Mouse (Mus musculus): Measurements from ENCODE around the gene Dgcr2. TPM values are rescaled to one million over a fixed set of nuclear protein-coding genes. Genes with fewer than 3 reads are reported as not detected.

The Dgcr2 gene
- polyA plus RNA-seq, 1 experiment from 2014 or later, result 96.7 TPM

GRCm38 (mm10) chr16:17815411-17816402, 82.7 kb downstream of the Dgcr2 start:
- H3K9ac ChIP-seq, result peak overlapping the region; percentile 50
- H3K27ac ChIP-seq, result no peak overlapping the region
- H3K4me3 ChIP-seq, result peak overlapping the region; percentile 48
- peaks cover 36% of the 10 kb centered on the region for H3K27me3 ChIP-seq (replicated peaks)
- no peaks in the 10 kb centered on the region for H3K9me3 ChIP-seq
- H3K36me3 ChIP-seq, result no peaks in the 10 kb centered on the region
- peak overlapping the region; percentile 86 for H3K4me2 ChIP-seq (replicated peaks)
- WGBS, result 1% methylated on average over 63 of the region's 63 CpGs
- peaks cover 14% of the 10 kb centered on the region for H3K4me1 ChIP-seq
- ATAC-seq (ENCODE audit: low FRiP score, low read depth), result peak; percentile 88

GRCm38 (mm10) chr16:17813173-17813572, 85.2 kb downstream of the Dgcr2 start:
- Histone ChIP-seq H3K36me3 (no peaks in the 10 kb centered on the region), H3K27me3 (replicated peaks) (peaks cover 45% of the 10 kb centered on the region), H3K4me1 (peaks cover 26% of the 10 kb centered on the region), H3K9me3 (no peaks in the 10 kb centered on the region), H3K4me2 (replicated peaks) (no peak overlapping the region), H3K9ac (no peak overlapping the region), H3K27ac (no peak overlapping the region), H3K4me3 (no peak overlapping the region)
- ATAC-seq (ENCODE audit: low FRiP score, low read depth), result no peak
- 53% methylated on average over 4 of the region's 4 CpGs for WGBS

- Histone ChIP-seq H3K36me3 (no peaks in the 10 kb centered on the region), H3K9ac (no peak overlapping the region), H3K9me3 (no peaks in the 10 kb centered on the region), H3K27ac (no peak overlapping the region), H3K27me3 (replicated peaks) (peaks cover 46% of the 10 kb centered on the region), H3K4me2 (replicated peaks) (no peak overlapping the region), H3K4me1 (peaks cover 32% of the 10 kb centered on the region), H3K4me3 (no peak overlapping the region)
- WGBS, result 10% methylated on average over 5 of the region's 5 CpGs
- no peak for ATAC-seq (ENCODE audit: low FRiP score, low read depth)
These were observed 86.2 kb downstream of the Dgcr2 start for GRCm38 (mm10) chr16:17812120-17812519.

GRCm38 (mm10) chr16:17809711-17810110, 88.7 kb downstream of the Dgcr2 start:
- 24% methylated on average over 7 of the region's 7 CpGs for WGBS
- ATAC-seq (ENCODE audit: low FRiP score, low read depth), result no peak
- Histone ChIP-seq H3K9me3 (no peaks in the 10 kb centered on the region), H3K4me2 (replicated peaks) (no peak overlapping the region), H3K36me3 (no peaks in the 10 kb centered on the region), H3K4me1 (peaks cover 34% of the 10 kb centered on the region), H3K9ac (no peak overlapping the region), H3K27me3 (replicated peaks) (peaks cover 55% of the 10 kb centered on the region), H3K27ac (no peak overlapping the region), H3K4me3 (no peak overlapping the region)

- Histone ChIP-seq H3K36me3 (no peaks in the 10 kb centered on the region), H3K9me3 (no peaks in the 10 kb centered on the region), H3K4me3 (no peak overlapping the region), H3K27ac (no peak overlapping the region), H3K27me3 (replicated peaks) (peaks cover 55% of the 10 kb centered on the region), H3K4me2 (replicated peaks) (no peak overlapping the region), H3K4me1 (peaks cover 39% of the 10 kb centered on the region), H3K9ac (no peak overlapping the region)
- no peak for ATAC-seq (ENCODE audit: low FRiP score, low read depth)
- WGBS, result 78% methylated on average over 4 of the region's 4 CpGs
These were observed 89.2 kb downstream of the Dgcr2 start for GRCm38 (mm10) chr16:17809125-17809524.

GRCm38 (mm10) chr16:17807192-17808009, 91.0 kb downstream of the Dgcr2 start:
- peaks cover 55% of the 10 kb centered on the region for H3K4me1 ChIP-seq
- H3K9ac ChIP-seq, result peak overlapping the region; percentile 88
- H3K4me3 ChIP-seq, result peak overlapping the region; percentile 59
- peaks cover 65% of the 10 kb centered on the region for H3K27me3 ChIP-seq (replicated peaks)
- peak overlapping the region; percentile 97 for H3K4me2 ChIP-seq (replicated peaks)
- 2% methylated on average over 71 of the region's 73 CpGs for WGBS
- H3K27ac ChIP-seq, result peak overlapping the region; percentile 47; the same call in 1 of the 2 replicates
- peak; percentile 82 for ATAC-seq (ENCODE audit: low FRiP score, low read depth)
- H3K9me3 ChIP-seq, result no peaks in the 10 kb centered on the region
- H3K36me3 ChIP-seq, result no peaks in the 10 kb centered on the region

GRCm38 (mm10) chr16:17806581-17807191, 91.7 kb downstream of the Dgcr2 start:
- Histone ChIP-seq H3K27ac (peak overlapping the region; percentile 47; the same call in 1 of the 2 replicates), H3K9ac (peak overlapping the region; percentile 88), H3K36me3 (no peaks in the 10 kb centered on the region), H3K27me3 (replicated peaks) (peaks cover 72% of the 10 kb centered on the region), H3K4me3 (peak overlapping the region; percentile 59), H3K9me3 (no peaks in the 10 kb centered on the region), H3K4me1 (peaks cover 61% of the 10 kb centered on the region), H3K4me2 (replicated peaks) (peak overlapping the region; percentile 97)
- peak; percentile 20 for ATAC-seq (ENCODE audit: low FRiP score, low read depth)
- 4% methylated on average over 50 of the region's 50 CpGs for WGBS

GRCm38 (mm10) chr16:17804982-17805381, 93.4 kb downstream of the Dgcr2 start:
- H3K27me3 ChIP-seq (replicated peaks), result peaks cover 75% of the 10 kb centered on the region
- 10% methylated on average over 7 of the region's 7 CpGs for WGBS
- no peaks in the 10 kb centered on the region for H3K9me3 ChIP-seq
- ATAC-seq (ENCODE audit: low FRiP score, low read depth), result no peak
- no peaks in the 10 kb centered on the region for H3K36me3 ChIP-seq
- peaks cover 59% of the 10 kb centered on the region for H3K4me1 ChIP-seq
- peak overlapping the region; percentile 62 for H3K4me2 ChIP-seq (replicated peaks)
- H3K9ac ChIP-seq, result 0 out of 2 replicates have a peak overlapping the region, but pooled peaks have one; percentile 35
- H3K27ac ChIP-seq, result no peak overlapping the region
- H3K4me3 ChIP-seq, result no peak overlapping the region

GRCm38 (mm10) chr16:17804449-17804912, 93.9 kb downstream of the Dgcr2 start:
- Histone ChIP-seq H3K9me3 (no peaks in the 10 kb centered on the region), H3K4me3 (peak overlapping the region; percentile 24), H3K27ac (no peak overlapping the region), H3K4me1 (peaks cover 54% of the 10 kb centered on the region), H3K9ac (0 out of 2 replicates have a peak overlapping the region, but pooled peaks have one; percentile 35), H3K36me3 (no peaks in the 10 kb centered on the region), H3K27me3 (replicated peaks) (peaks cover 77% of the 10 kb centered on the region), H3K4me2 (replicated peaks) (peak overlapping the region; percentile 62)
- no peak for ATAC-seq (ENCODE audit: low FRiP score, low read depth)
- under 1% methylated on average over 33 of the region's 33 CpGs for WGBS

GRCm38 (mm10) chr16:17803675-17804448, 94.5 kb downstream of the Dgcr2 start:
- Histone ChIP-seq H3K9ac (0 out of 2 replicates have a peak overlapping the region, but pooled peaks have one; percentile 35), H3K4me2 (replicated peaks) (peak overlapping the region; percentile 62), H3K9me3 (no peaks in the 10 kb centered on the region), H3K36me3 (no peaks in the 10 kb centered on the region), H3K4me1 (peaks cover 48% of the 10 kb centered on the region), H3K27ac (no peak overlapping the region), H3K27me3 (replicated peaks) (peaks cover 83% of the 10 kb centered on the region), H3K4me3 (peak overlapping the region; percentile 27)
- 6% methylated on average over 33 of the region's 33 CpGs for WGBS
- ATAC-seq (ENCODE audit: low FRiP score, low read depth), result no peak
